Mouse (Mus musculus): ENCODE results near the gene Pole.
A peak's percentile ranks its signal among the peaks of the same experiment; 100 is the strongest.

The Pole gene

DNA sequence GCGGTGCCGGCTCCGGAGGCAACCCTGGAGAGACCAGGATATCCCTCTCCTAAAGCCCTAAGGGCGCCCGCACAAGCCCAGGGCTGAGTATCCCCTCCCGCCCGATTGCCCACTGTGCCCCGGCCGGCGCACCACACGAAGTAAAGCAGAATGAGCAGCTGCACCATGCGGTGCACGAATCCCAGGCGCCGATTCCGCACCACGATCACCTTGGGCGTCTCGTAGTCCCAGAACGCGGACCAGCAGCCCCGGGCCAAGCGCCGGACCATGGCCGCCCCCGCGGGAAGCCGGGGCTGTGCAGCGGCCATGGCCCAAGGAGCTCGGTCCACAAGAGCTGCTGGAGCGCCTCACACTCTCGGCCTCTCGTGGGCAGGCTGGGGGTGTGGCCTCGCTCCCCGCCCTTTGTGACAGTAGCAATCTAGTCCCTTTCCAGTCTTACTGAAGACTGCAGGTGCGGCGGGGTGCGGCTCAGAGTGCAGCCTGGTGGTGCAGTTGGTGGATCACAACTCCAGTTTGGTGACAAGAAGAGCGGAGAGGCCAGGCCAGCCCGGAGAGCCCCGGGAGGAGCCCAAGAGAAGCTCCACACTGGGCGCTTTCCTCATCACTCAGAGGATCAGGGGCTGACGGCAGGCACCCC lies 56.7 kb downstream of the Pole start, which contains the start of gene P2rx2:
Gene P2rx2 (minus strand): TSS at position 565 of the 637 bp plus-strand sequence.
- peak; percentile 55 for DNase-seq (ENCODE audit: extremely low spot score, low spot score)

DNA sequence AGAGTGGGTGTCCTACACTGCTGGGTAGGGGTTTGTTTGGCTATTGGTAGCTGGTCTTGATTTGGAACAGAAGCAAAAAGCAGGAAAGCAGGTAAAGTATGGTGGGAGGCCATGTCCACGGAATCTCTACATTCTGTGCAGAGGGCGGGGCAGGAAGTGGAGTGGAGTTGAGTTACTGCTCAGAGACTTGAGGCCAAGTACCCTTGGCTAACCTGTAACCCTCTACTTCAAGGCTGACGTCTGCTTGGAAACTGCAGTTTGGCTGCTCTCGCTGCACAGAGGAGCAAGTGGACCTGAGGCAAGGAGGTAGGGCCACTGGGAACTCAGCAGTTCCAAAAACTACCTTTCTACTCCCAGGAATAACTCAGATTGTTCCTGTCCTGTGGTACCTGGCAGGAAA lies 58.4 kb downstream of the Pole start, which contains the start of gene Lrcol1:
Gene Lrcol1 (plus strand): TSS at position 207 of the 400 bp plus-strand sequence.
- no peak for DNase-seq (ENCODE audit: extremely low spot score, low spot score)

DNA sequence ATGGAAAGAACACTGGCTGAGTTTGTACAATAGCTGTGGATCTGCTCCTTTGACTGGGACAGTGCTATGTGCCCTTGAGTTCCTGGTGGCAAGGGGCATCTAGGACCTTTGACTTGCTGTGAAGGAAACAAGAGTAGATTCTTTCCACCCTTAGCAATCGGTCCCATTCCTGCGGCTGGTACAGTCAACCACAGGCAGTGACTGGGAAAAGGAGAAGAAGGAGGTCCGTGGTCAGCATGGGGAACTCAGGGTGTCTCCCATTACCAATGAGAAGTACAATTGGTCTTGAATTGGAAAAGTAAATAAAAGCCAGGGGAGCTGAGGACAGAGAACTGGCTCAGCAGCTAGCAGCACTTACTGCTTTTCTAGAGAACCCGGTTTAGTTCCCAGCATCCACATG lies 59.4 kb downstream of the Pole start:
- DNase-seq (ENCODE audit: extremely low spot score, low spot score): no peak

DNA sequence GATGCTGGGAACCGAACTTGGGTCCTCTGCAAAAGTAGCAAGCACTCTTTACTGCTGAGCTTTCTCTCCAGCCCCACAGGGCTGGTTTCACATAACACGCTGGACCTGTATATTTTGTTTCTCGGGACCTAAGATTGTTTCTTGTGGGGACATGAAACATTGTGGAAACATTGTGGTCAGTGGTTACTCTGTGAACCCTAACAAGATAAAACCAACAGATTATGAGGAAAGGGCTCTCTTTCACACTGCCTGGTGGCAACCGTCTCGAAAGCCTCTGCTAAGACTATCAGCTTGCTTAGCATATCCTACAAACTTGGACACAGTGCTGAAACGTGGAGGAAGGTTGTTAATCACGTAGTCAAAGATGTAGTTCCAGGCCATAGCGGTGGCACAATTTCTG lies 60.9 kb downstream of the Pole start:
- DNase-seq (ENCODE audit: extremely low spot score, low spot score): no peak

DNA sequence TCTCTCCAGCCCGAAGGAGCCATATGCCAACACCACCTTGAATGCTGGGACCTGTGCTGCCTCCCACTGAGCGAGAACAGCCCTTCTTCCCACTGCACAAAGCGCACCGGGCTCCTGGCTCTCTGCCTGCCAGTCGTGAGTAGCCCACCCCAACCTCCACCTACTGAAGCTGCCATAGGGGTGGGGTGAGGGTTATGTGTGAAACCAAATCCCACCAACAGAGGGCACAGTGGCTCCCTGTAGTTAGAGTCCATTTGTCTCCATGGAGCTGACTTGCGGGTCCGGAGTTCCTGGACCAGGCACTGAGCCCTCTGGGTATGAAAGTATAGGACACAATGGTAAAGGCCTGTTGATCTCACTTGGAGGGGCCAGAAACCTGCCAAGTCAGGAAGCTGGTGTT lies 68.6 kb downstream of the Pole start:
- DNase-seq (ENCODE audit: extremely low spot score, low spot score): peak; percentile 40

DNA sequence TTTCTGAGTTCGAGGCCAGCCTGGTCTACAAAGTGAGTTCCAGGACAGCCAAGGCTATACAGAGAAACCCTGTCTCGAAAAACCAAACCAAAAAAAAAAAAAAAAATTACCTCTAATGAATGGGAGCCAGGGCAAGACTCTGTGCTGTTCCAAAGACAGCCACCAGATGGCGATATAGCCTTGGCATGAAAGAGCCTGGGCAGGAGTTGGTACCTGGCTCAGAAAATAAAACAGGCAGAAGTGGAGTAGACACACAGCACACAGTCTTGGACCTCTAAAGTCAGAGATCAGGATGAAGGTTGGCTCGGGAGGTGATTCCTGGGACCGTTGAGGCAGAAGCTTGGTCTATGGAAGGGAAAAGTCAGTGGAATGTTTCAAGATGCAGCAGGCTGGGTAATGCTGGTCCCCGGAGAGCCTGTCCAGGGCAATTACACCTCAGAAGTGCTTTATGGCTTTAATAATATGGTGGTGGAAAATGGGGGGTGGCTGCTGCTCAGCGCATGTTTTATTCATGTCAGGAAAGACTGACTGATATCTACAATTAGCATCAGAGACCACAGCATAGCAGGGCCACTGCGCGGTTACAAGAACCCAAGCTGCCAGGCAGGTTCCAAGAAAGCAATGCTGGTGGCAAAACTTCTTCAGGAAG lies 71.5 kb downstream of the Pole start:
- DNase-seq (ENCODE audit: extremely low spot score, low spot score): peak; percentile 90

DNA sequence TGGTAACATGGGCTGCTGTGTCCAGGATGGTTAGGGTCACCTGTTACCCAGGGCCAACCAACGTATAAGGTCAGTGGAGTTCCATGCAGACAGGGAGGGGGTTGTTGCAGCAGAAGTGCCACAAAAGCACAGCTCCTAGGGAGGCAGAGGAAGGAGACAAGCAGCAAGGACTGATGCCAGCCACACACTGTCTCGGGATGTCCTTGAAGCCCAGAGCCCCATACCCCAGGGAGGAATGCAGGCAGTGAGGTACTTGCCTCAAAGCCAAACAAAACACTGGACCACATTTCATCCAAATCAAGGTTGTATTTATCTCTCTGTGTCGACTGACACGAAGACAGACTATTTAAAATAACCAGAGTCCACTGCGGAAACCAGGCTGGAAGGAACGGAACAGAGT lies 75.4 kb downstream of the Pole start:
- DNase-seq (ENCODE audit: extremely low spot score, low spot score): no peak

DNA sequence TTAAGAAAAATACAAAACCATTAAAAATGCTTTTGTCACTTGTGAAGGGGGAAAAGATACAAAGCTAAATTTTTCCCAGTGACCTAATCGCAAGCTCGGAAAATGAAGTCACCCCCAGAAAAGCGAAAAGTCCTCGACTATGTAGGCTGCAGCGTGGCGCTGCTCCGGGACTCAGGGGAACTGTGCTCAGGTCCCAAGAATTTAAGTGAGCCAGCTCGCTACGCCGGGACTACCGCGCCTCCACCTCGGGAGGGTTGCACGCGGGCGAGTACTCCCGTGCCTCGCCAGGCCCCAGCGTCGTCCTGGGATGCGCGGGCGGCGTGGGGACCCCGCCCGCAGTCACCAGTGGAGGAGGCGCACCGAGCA lies 76.7 kb downstream of the Pole start:
- no peak for DNase-seq (ENCODE audit: extremely low spot score, low spot score)

DNA sequence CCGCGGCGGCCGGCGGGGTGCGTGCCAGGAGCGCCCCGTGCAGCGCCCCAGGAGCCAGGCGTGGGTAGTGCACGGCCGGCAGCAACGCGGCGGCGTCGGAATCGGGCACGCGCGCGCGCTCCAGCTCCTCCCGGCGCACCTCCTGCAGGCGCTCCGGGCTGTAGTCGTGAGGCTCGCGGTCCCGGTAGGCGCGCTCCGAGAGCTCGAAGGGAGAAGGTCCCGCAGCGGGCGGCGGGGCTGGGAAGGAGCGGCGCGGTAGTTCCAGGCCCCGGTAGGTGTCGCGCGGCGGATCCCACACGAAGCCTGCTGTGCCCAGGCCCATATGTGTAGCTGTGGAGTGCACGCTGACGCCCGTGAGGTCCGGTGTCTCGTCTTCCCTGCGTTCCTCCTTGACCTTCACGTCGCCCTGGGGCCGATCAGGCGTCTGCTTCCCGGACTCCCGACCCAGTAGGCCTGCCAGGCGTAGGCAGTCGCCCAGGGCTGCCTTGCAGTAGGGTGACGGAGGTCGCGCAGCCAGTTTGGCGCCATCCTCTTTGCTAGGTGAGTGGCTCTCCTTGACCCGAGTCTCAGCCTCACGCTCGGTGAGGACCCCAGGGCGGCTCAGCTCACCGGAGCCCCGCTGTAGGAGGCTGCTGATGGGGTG lies 77.2 kb downstream of the Pole start:
- peak; percentile 84 for DNase-seq (ENCODE audit: extremely low spot score, low spot score)

DNA sequence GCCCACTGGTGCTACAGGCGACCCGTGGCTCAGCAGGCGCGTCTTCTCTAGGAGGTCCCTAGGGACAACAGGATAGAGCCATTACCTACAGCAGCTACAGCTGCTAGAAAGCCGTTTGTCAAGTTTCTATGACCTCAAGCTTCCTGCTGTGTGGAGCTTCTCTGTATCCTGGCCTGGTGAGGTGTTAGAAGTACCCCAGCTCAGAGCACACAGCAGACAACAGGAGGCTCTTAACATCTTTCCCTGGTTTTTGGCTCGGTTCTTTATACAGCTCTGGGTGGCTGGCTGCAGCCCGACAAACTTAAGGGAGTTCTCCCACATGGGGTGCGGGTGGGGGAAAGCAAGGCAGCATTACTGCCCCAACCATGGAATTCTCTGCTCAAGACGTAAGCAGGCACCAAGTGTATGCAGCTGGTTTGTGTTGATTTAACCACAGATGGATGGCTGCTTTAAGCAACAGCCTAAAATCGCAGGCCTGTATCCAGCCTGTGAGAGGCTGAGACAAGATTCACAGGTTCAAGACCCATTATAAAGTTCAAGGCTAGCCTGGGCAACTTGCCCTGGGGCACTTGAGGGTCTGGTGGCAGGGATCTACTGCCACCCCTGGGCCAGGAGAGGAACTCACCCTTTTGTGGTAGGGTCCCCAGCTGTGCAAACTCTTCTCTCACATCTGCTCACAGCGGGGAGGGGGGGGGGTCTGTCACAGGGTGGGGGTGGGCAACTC lies 77.9 kb downstream of the Pole start:
- DNase-seq (ENCODE audit: extremely low spot score, low spot score): no peak

DNA sequence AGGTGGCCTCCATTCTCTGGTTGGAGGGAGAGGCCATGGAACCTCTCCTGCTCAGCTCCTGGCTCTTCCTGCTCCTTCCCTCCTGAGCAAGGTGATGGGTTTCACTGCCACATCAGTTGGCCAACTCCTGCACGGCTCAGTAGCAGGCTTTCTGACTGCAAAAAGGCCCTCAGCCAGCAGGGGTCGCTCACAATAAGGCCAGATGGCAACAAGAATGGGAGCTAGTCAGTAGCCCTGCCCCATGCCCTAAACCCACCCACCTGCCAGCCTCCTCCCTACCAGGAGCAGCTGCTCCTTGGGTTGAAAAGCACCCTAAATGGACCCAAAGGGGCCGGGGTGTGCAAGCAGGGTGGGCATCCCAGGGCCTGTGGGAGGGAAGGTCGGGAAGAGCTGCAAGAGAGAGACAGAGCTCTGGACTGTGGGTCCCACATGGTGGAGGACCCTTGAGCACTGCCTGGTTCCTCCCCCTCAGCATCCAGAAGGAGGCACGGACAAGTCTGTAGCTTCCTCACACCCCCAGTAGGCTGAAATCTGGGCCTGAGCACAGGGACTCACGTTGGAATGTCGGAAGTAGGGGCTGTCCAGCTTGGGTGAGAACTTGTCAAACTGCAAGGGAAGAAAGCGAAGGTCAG lies 90.8 kb downstream of the Pole start:
- peak; percentile 77 for DNase-seq (ENCODE audit: extremely low spot score, low spot score)

DNA sequence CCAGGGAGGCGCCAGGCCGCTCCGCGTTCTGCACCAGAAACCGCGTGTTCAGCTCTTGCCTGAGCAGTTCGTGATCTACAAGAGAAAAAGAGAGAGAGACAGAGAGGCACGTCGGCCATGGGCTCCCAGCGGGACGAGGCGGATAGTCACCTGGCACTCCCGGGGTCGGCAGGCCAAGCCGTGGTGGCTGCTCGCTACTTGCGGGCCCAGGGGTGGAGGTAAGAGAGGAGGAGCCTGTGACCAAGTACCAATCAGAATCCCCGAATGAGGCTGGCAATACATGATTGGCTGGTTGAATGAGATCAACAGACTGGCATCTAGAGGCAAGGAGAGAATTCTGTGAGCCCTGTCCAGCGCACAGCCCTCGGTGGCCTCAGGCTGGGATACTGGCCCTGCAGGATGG lies 92.1 kb downstream of the Pole start:
- peak; percentile 48 for DNase-seq (ENCODE audit: extremely low spot score, low spot score)

DNA sequence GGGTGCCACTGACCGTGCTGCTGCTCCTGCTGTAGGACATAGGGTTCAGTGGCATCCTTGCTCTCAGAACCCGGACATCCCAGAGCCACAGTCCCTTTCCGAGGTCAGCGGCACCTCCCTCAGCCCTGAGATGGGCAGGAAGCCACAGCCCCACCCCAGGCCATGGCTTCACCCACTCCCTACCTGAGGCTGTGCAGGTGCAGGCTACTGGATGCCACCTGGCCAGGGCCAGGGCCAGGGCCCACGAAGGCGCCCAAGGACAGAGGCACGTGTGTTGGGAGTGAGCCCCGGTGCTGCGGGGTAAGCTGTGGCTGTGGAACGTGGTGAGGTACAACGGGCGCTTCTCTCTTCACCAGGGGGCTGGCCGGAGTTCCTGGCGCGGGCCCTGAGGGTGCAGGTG lies 93.0 kb downstream of the Pole start:
- DNase-seq (ENCODE audit: extremely low spot score, low spot score): no peak

DNA sequence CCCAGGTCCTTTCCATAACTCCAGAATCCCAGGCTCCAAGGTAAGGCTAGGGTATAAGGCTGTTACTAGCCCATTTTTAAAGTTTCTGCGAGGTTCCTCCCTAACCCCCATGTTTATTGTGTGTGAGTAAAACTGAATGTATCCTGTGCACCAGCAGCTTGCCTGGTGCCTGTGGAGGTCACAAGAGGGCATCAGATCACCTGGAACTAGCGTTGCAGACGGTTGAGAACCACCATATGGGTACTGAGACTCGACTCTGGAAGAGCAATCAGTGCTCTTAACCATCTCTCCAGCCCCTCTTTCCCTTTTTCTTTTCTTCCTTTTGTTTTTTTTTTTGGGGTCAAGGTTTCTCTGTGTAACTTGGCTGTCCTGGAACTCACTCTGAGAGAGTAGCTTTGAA lies 93.7 kb downstream of the Pole start:
- no peak for DNase-seq (ENCODE audit: extremely low spot score, low spot score)

DNA sequence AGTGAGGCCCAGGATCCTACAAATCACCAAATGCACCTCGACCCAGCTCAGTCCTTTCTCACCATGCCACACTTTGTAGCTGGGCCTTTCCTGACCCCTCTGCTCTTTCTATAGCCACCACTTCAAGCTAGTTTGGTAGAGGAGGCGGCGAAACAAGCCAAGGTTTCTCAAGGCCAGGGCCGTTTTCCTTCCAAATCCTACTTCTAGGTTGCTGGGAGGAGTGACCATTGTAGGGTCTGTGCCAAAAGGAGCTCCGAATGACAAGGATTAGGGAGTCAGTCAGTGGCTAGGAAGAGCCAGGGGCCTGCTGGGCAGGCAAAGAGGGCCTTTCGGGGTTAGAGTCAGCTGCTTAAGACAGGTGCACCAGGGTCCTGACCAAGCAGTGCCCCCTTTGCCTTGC lies 98.4 kb downstream of the Pole start:
- no peak for DNase-seq (ENCODE audit: extremely low spot score, low spot score)

DNA sequence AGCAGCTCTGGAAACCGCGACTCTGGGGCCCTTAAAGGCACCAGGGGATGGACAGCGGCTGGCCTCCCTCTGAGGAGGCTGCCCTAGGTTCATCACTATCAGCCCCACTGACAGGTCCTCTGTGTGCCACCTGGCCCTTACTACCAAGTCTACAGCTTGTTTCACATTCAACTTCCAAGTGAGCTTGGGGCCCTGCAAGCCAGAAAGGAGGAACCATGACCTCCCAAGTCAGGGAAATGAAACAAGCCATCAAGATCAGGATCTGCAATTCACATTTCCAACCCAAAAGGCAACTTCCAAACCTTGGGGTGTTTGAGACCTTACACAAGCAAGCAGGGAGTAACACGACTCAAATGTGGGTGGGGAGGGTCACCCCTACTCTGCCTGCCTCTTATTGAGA lies 99.2 kb downstream of the Pole start:
- no peak for DNase-seq (ENCODE audit: extremely low spot score, low spot score)

DNA sequence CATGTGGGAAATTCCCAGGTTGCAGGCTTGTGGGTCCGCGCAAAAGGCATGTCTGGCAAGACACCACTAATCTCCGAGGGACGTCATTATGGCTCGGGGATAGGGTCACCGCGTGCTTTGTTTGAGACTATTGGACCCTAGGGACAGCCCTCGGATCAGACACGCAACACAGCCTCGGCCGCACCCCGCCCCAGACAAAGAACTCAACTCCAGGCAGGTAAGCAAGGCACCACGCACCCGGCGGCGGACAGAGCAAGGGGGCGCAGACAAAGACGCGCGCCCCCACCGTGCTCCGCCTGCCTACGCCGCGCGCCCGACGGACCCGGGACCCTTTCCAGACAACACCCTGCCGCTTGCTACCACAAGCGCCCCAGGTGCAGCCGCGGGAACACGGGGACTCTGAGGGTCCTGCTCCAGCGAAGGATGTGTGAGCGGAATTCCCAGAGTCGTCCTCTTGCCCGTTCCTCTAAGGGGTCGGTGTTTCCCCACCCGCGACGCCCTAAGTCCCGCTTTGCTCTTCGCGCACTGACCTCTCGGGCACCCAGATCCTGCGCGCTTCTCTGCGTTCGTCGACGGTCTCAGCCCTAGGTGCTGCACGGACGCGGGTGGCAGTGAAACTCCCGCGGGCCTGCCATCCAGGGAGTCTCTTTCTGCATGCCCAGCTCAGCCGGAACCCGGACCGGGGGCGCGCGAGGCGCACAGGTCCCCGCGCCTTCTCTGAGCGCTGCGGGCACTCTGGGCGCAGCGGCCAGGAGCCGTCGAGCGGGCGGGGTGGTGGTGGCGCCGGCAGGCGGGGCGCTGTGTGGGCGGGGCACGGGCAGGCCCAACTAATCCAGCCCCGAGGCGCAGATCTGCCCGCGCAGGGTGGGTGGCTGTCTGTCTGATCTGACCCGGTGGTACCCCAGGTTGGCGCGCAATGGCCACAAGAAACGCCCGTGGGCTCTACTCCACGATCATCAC lies 100.5 kb downstream of the Pole start:
- peak; percentile 80 for DNase-seq (ENCODE audit: extremely low spot score, low spot score)

Measured in neural tube, embryonic 10.5 days (tissue).